Mouse (Mus musculus): ENCODE results near the gene Slc11a1.
"Not testable (repeated sequence)": the region's sequence is repeated elsewhere in the genome, so short reads cannot be mapped to it uniquely, and the experiment has no call there.

Slc11a1 gene

DNA sequence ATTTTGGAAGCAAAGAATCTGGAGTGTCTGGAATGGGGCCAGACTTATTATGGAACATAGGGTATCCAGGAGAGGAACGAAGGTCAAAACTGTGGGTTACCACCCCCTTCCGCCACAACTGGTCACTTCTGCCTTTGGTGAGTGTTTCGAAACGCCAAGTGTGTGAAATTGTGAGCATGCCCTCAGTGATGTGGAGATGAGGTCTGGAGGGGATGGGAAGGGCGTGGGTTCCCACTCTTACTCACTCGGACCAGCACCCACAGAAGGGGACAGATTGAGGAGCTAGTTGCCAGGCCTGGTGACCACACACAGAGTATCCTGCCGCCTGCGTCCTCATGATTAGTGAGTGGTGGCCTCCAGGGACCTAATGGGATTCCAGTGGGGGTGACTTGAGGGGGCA, at the start of gene Slc11a1:
TSS of gene Slc11a1 (plus strand) at position 216 of the 400 bp plus-strand sequence.
- DNase-seq (ENCODE audit: low spot score in 2 of 2) = no peak

DNA sequence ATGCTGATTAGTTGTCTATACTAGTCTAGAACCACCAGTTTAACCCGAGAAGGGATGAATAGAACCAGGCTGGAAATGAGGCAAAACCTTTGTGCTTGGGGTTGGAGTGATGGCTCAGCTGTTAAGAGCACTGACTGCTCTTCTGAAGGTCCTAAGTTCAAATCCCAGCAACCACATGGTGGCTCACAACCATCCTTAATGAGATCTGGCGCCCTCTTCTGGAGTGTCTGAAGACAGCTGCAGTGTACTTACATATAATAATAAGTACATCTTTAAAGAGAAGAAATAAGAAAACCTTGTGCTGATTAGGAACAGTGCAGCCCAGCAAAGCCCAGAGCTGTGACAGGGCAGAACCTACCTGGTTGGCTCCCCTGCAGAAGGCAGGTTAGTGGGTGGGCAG, 48.1 kb upstream of the Slc11a1 start:
- not testable (repeated sequence) for DNase-seq (ENCODE audit: low spot score in 2 of 2)

DNA sequence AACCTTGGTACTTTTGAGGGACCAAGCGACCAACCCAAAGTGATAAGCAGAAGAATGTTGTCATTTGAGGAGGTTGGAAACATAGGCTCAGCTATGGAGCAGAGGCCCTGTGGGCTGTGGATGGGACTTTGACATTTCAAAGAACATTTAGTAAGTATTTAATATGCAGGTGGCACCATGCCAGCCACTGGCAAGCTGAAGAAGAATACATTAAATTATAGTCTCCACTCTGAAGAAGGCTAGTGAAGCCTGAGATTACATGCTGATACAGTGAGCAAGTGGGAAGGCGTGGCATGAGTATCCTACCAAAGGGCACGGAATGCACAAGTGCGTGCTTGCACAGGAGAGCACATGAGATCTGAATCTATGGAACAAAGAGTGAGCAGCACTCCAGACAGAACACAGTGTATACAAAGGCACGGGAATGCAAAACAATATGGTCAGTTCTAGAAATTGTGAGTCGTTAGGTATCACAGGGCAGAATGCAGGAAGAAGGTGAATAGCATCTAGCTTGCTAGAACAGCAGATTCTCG, 45.0 kb upstream of the Slc11a1 start:
- no peak for DNase-seq (ENCODE audit: low spot score in 2 of 2)

DNA sequence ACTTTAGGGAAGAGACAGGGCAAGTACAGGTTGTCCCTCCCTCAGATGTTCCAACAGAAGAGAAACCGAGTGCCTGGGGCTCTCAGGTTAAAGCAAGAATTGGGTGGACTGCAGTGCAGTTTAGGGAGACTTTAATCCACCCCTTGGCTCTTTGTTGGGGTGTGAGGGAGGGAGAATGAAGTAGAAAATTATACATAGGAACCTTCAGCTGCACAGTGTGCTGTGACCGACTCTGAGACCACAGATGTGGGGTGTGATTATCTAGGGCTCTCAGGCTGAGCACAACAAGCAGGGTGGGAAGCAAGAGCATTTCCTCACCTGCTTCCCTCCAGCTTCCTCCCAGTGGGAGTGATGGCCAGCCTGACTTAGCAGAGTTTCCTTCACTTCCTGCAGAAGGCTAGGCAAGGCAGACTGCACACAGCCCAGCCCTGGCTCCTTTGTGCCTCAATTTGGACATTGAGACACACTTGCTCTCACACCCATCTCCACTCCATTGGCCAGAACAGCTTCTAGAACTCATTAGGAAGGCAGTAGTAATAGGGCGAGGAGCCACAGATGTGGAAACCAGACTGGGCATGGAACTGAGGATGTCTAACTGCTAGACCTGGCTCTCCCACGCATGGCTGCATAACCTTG, 43.8 kb upstream of the Slc11a1 start:
- DNase-seq (ENCODE audit: low spot score in 2 of 2) = no peak

DNA sequence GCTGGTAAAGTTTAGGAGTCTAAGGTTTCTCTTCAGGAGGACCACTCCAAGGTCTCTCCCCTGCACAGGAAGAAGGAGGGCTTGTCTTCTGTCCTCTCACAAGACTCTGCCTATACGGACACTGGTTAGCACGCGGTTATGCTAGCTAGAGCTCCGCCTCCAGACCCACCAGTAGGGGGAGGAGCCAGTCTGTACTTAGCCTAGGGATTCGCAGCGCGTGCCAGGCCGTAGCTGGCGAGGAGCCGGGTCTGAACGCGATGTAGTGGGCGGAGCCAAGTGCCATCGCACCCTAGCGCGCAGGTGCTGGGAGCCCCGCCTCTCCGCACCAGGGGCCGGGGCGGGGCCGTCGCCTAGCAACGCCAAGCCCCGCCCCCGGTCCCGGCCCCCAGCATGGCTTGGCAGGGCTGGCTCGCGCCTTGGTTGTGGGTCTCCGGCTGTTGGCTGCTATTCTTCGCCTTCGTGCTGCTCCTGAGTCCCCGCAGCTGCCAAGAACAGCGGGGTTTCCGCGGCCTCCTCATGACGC, 42.7 kb upstream of the Slc11a1 start:
- peak; percentile 85 to 87 for DNase-seq (ENCODE audit: low spot score in 2 of 2)

DNA sequence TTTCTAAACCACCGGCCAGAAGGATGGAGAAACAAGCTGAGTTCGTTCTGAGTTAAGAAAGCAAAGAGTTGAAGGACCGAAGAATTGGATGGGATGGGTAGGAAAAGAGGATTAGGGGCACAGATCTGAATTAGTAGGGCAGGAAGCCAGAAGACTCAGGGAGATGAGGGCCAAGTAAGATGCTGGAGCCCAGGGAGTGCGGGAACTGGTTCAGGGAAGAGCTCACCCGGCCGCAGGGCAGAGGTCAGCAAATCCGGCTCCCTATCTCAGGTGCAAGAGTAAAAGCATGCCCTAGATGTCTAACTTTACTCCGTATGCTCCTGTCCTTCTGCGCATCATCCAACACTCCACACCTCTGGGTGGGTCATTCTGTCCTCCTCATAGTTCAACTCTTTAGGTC, 42.1 kb upstream of the Slc11a1 start:
- DNase-seq (ENCODE audit: low spot score in 2 of 2) = no peak

DNA sequence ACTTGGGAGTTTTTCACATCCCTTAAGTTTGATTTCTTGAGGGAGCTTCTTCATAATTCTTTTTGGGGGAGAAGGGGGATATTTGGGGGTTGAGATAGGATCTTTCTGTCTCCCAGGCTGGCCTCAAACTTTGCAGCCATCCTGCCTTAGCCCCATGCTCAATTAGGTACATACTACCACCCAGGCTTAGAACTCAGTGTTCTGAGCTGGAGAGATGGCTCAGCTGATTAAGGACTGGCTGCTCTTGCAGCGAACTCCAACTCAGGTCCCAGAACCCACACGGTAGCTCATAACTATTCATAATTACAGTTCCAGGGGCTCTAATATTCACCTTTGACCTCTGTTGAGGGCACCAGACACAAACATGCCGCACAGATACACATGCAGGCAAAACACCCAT, 40.4 kb upstream of the Slc11a1 start:
- no peak for DNase-seq (ENCODE audit: low spot score in 2 of 2)

DNA sequence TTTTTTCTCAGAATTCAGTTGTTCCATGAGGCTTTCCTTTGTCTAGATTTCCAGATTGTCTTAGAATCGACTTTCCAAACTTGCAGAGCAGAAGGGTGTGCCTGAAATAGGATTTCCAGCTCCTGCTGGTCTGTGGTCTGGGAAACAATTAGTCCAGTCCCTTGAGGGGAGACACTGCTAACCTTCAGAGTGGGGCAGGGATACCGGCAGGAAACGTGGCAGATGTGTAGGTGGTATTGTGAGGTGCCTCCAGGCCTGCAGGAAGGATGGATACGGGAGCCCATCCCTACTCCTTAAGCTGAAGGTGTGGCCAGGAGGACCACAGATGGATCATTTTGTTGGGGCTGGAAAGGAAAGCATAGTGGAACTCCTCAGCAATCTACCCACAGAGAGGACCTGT, 40.0 kb upstream of the Slc11a1 start:
- DNase-seq (ENCODE audit: low spot score in 2 of 2) = no peak

DNA sequence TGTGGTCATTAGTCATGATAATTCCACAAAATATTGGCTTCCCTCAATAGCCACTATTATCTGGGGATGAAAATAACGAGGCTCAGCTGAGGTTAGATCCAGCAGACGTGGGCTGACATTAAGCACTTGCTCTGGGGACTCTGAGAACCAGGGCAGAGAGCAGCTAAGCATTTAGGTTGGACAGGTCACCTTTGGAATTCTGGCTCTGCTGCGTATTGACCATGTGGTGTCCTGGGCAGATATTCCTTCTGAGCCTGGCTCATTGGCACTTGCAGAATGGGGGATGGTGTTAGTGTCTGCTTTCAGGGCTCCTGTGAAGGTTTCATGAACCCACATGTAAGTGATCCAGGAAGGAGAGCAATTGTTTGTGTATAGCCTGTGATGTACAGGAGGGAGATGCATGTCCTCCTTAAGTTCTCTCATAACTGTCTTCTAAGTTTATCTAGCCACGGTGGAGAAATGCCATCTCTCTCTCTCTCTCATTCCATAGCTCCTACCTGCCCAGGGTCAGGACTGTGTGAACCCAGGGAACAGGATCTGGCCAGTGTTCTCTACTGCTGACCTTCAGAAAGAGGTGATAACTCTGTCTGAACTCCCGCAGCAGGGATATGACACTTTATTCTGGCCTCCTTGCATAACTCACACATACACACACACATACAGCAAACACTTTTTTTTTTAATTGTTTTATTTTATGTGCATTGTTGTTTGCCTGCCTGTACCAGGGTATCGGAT, 39.4 kb upstream of the Slc11a1 start:
- no peak for DNase-seq (ENCODE audit: low spot score in 2 of 2)

DNA sequence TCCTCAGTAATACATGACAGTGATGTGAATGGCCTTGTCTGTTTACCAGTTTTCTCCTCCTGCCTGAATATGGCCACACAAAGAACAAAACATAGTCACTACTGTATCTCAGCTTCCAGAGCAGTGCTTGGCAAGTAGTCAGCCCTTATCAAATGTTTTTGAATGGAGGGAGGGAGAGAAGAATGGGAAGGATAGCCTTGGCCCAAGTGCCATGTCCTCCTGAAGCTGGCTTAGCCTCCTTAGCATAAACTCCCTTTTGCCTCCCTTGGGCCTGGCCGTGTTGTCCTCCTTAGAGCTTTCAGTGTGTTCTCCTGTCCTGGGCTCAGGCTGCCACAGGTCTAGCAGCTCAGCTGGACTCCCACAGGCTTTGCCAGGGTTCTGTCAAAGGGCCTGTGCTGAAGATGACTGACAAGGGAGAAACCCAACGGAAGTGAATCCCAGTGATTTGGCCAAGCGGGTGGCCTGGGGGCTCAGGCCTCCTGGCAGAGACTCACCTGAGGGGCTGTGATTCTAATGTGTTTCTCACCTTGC, 37.7 kb upstream of the Slc11a1 start:
- DNase-seq (ENCODE audit: low spot score in 2 of 2) = no peak

DNA sequence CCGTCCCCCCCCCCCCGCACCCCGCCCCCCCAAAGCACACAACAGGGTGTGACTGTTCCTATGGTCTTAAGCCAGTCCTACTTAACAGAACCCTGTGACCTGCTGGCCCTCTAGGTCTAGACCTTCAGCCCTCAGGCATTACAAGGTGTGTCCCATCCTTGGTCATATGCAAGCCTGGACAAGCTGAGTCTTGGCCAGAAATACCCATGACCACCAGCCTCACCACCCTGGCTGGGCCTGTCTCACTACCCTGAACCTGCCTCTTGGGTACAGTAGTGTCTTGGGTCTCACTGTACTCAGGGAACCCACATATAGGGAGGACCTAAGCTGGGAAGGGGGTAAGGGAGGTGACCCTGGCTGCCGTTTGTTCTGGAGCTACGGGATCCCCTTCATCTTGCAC, 37.0 kb upstream of the Slc11a1 start:
- no peak for DNase-seq (ENCODE audit: low spot score in 2 of 2)

DNA sequence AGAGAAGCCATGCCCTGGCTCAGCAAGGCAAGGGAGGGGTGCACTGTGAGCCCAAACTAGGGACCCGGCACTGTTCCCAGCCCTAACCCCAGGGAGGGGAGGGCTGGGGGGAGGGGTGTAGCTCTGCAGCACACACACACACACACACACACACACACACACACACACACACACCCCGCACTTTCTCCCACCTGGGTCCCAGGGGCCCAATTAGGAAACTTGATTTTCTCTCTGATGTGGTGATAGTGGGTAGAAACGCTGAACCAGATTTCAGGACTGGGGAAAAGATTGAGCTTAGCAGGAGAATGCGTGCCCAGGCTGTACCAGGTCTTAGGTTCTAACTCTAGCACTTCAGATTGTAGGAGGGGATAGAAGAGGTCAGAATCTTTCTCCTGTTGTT, 36.4 kb upstream of the Slc11a1 start:
- DNase-seq (ENCODE audit: low spot score in 2 of 2) = no peak

DNA sequence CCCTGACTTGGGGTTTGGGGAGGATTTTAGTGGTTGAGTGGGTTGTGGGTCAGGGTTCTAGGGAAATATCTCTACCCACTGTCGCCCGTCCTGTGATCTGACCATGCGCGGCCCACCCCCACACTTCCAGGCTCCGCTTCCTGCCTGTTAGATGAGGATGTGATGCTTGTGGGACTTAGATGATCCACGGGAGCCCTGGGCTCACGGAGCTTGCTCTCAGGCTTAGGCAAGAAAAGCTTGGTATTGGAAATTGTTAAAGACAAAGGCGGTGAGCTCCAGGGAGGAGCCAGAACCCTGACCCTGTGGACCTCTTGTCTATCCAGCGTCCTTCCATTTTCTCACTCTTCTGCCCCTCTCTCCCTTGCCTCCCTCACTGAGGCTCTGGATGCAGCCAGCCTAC, 35.1 kb upstream of the Slc11a1 start:
- DNase-seq (ENCODE audit: low spot score in 2 of 2) = no peak

DNA sequence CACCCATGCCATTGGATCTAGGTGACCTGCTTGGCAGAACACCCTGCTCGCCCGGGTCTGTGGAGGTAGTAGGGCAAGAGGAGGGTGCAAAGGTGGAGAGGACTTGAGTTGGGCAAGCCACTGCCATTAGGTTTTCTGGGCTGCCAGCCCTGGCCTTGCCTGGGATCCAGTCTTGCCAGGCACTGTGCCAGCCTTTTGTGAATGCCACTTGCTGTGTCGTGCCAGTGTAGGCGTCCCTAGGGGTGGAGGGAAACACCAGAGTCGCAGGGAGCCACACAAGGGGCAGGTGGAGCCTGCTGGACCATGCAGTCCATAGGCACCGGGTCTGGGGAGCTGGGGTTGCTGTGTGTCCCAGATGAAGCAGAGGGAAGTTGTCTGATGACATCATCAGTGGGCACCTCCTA, 34.6 kb upstream of the Slc11a1 start:
- no peak for DNase-seq (ENCODE audit: low spot score in 2 of 2)

DNA sequence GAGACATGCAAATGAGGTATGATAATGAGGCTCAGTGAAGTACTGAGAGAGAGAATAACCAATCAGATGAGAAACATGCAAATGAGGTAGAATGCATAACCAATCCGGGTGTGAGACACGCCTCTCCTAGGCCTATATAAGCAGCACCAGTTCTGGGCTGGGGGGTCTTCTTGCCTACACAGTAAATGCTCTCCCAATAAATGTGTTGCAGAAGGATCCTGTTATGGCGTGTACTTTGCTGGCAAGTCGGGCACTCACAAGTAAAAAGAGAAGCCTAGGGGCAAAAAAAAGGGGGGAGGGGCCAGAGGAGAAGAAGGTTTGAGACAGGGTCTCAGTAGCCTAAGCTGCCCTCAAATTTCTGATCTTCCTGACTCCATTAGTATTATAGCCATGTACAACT, 34.0 kb upstream of the Slc11a1 start:
- not testable (repeated sequence) for DNase-seq (ENCODE audit: low spot score in 2 of 2)

DNA sequence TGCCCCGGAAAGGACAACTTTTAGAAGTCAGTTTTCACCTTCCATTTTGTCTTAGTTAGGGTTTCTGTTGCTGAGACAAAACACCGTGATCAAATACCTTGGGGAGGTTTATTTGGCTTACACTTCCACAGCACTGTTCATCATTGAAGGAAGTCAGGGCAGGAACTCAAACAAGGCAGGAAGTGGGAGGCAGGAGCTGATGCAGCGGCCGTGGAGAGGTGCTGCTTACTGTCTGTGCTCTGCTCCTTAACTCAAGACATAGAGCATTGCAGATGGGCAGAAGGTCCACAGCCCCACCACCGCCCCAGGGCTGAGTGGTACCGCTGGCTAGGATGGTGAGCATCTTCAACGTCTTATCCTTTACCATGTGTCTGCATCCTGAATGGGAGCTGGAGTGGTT, 33.1 kb upstream of the Slc11a1 start:
- no peak for DNase-seq (ENCODE audit: low spot score in 2 of 2)

DNA sequence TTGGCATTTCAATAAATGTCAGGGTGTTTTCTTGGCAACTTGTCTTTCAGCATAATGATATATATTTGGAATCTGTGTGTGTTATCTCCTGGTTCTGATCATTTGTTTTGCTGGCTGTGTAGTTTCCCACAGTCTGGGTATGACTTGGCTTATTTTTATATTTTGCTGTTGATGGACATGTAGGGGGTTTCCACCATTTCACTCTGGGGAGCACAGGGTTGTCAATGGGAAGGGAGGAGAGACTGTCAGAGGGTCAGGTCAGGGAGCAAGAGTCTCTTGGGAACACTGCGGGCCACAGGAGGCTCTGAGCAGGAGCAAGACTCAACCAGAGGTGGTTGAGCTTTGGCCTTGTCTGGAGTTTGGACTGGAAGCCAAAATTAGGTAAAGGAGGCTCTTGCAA, 32.7 kb upstream of the Slc11a1 start:
- DNase-seq (ENCODE audit: low spot score in 2 of 2) = no peak

DNA sequence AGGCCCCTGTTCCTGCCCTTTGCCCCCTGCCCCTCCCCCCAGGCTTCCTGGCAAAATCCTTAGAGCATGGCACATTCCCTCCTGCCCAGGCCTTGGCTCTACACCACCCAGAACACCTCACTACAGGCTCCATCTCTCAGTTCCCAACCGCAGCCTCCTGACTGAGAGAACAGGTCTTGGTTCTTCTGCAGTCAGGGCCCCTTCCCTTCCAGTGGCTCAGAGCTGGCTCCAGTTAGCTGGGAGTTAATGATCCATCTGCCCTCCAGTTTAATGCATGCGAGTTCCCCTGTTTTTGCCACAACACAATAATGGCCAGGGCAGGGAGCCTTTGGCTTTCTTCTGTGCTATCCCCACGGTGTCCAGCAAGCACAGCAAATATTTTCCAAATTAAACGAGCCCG, 31.8 kb upstream of the Slc11a1 start:
- DNase-seq (ENCODE audit: low spot score in 2 of 2) = no peak

DNA sequence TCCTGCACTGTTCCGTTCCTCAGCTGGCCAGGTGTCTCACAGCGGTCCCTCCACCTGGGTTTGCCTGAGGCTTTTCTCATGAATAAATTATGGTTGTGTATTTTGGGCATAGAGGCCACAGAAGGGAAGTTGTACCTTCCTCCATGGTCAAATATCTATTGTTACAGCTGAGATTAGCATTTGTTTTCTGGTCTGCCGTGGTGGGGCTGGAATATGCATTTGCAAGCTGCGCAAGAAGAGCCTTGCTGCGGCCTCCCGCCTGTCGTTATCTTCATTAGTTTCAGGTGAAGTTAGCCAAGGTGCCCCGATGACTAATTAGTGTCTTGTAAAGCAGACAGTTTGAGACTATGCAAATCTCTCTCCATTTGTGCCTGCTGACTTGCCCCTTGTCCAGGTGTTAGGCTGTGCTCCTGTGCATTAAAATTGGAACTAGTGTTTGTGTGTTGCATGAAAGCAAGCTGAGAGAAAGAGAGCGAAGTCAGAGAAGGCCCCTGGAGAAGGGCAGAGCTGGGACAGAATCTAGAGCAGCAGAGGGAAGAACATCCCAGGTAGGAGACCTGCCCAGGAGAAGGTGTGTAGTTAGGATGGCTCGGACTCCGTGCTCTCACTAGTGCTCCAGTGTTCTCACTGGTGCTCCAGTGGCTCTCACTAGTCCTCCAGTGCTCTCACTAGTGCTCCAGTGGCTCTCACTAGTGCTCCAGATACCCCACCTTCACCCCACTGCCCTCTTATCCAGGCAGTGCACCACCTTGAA, 30.7 kb upstream of the Slc11a1 start:
- DNase-seq (ENCODE audit: low spot score in 2 of 2) = no peak

DNA sequence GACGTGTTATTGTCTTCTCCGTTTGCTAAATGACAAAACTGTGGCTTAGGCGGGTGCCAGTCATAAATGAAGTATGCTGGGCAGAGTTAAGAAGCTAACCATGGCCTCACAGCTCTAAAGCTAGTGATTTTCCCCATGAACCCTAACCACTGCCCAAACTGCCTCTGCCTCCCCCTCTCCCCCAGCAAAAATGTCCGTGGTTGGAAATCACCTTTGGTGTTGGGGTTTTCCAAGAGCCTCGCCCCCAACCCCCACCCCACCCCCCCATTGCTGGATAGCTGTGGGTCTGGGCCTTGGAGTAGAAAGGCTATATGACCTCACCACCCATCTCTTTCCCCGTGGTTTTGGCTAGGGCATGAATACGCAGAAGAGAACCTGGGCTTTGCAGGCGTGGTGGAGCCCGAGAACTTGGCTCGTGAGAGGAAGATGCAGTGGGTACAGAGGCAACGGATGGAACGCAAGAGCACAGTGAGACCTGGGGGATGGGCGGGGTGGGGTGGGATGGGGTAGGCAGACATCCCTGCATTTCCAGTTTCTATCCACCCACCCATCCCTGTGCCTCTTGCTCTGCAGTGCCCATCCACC, 23.7 kb upstream of the Slc11a1 start:
- DNase-seq (ENCODE audit: low spot score in 2 of 2) = no peak

DNA sequence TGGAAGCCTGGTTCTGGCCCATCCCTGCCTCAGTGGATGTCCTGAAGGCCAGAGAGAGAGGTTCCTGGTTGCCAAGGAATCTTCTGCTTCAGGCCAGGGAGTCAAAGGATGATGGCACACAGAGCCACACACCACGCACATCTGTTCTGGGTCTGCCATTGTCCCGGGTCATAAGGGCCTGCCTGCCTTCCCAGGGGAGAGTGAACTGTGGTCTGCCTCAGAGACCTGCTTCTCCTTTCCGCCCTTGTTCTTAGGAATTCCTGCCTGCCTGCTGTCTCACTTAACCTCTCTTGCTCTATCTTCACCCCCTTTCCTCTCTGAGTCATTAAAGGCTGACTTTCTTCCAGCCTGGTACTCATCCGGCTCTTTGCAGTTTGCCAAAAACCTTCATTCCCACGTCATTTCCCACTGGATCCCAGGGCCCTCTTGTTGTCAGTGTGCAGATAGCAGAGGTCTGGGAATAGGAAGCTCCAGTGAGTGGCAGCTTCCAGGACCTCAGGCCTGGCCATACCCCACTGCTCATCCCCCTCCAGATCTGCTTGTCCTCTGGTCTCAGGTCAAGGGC, 22.4 kb upstream of the Slc11a1 start:
- DNase-seq (ENCODE audit: low spot score in 2 of 2) = no peak

Measured in spleen, postnatal 14 days (tissue).